10 mouse cellular contexts compared by ENCODE assay signal in the genomic region with DNA sequence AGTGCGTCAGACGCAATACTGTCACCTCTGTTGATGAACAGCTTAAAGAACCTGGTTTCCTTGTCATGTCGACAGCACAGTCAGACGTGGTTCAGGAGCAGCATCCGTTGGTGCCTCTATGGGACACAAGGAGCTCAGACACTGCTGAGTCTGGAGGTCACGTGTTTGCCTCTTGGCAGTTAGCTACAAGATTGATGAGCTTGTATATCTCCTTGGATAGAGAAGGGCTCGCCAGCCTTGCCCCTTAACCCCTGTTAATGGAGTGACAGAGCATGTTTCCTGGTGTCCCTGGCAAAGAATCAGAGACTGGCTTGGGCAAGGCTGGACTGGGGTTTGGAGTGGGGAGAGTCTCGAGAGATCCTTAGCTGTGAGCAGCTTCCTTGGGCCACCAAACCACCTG. TPM values are rescaled to one million over a fixed set of nuclear protein-coding genes. Genes with fewer than 3 reads are reported as not detected.
A peak's percentile ranks its signal among the peaks of the same experiment; 100 is the strongest.
DNase-seq lines count a peak whose midpoint lies in the region; ATAC-seq lines count a peak whose summit lies in the region.
"Had no signal": no experiment of that assay in that cellular context is flagged by ENCODE, and none has a peak within 500 bp of the region (broad histone marks: within the 10 kb centered on the region; RNA-seq: fewer than 3 reads in every experiment).

No protein-coding gene starts in this region.

- no peak overlapping the region for H3K27ac ChIP-seq in limb, embryonic 13.5 days
- H3K27ac ChIP-seq in limb, embryonic 10.5 days = no peak overlapping the region
- no peak overlapping the region for H3K27ac ChIP-seq in forebrain, embryonic 13.5 days
- H3K27ac ChIP-seq in kidney, embryonic 14.5 days (ENCODE audit: low read depth, low read length) = no peak overlapping the region
- H3K27ac ChIP-seq: heart, embryonic 13.5 days; limb, embryonic 15.5 days had no signal

- no peak for ATAC-seq in limb, embryonic 13.5 days (ENCODE audit: low FRiP score, low read depth)
- ATAC-seq in forebrain, embryonic 13.5 days = no peak
- no peak for ATAC-seq in kidney, embryonic 14.5 days (ENCODE audit: low FRiP score, low TSS enrichment)

- peaks cover 23% of the 10 kb centered on the region for H3K27me3 ChIP-seq in limb, embryonic 13.5 days
- peaks cover 9% of the 10 kb centered on the region; the same call in 1 of the 2 replicates for H3K27me3 ChIP-seq in limb, embryonic 10.5 days (ENCODE audit: low read depth, poor library complexity, severe bottlenecking)
- no peaks in the 10 kb centered on the region for H3K27me3 ChIP-seq in forebrain, embryonic 13.5 days
- H3K27me3 ChIP-seq in kidney, embryonic 14.5 days (ENCODE audit: control insufficient read depth, insufficient read depth, low read length) = no peaks in the 10 kb centered on the region

- DNase-seq in limb, embryonic 10.5 days (ENCODE audit: low spot score) = no peak
- DNase-seq in lung, postnatal 4 days = peak; percentile 50 to 79
- DNase-seq in B cell, adult 2 months = no peak
- no peak for DNase-seq in retina, embryonic 14.5 days (ENCODE audit: low spot score)
- DNase-seq in Muller cell, postnatal 12 days (ENCODE audit: inconsistent ontology term) = no peak

- no peaks in the 10 kb centered on the region for H3K36me3 ChIP-seq in limb, embryonic 13.5 days
- no peaks in the 10 kb centered on the region for H3K36me3 ChIP-seq in limb, embryonic 10.5 days
- peaks cover 6% of the 10 kb centered on the region for H3K36me3 ChIP-seq in forebrain, embryonic 13.5 days (ENCODE audit: poor library complexity, severe bottlenecking)
- 0 out of 2 replicates have a peak, but pooled peaks cover 4% of the 10 kb centered on the region for H3K36me3 ChIP-seq in kidney, embryonic 14.5 days (ENCODE audit: control insufficient read depth, insufficient read depth, low read length)
- H3K36me3 ChIP-seq: heart, embryonic 13.5 days; limb, embryonic 15.5 days had no signal

- no peak overlapping the region for H3K4me3 ChIP-seq in limb, embryonic 13.5 days
- no peak overlapping the region for H3K4me3 ChIP-seq in limb, embryonic 10.5 days
- peak overlapping the region; percentile 83 for H3K4me3 ChIP-seq in forebrain, embryonic 13.5 days
- H3K4me3 ChIP-seq in kidney, embryonic 14.5 days (ENCODE audit: low read length) = no peak overlapping the region
- H3K4me3 ChIP-seq: heart, embryonic 13.5 days; limb, embryonic 15.5 days had no signal

- no peaks in the 10 kb centered on the region for H3K9me3 ChIP-seq in limb, embryonic 13.5 days
- no peaks in the 10 kb centered on the region for H3K9me3 ChIP-seq in limb, embryonic 10.5 days (replicated peaks)
- H3K9me3 ChIP-seq in forebrain, embryonic 13.5 days (replicated peaks) = no peaks in the 10 kb centered on the region
- H3K9me3 ChIP-seq in kidney, embryonic 14.5 days (ENCODE audit: control insufficient read depth, low read length) = no peaks in the 10 kb centered on the region
- H3K9me3 ChIP-seq: heart, embryonic 13.5 days; limb, embryonic 15.5 days had no signal

- peaks cover 33% of the 10 kb centered on the region for H3K4me1 ChIP-seq in limb, embryonic 13.5 days
- H3K4me1 ChIP-seq in limb, embryonic 10.5 days = peaks cover 46% of the 10 kb centered on the region
- peaks cover 85% of the 10 kb centered on the region for H3K4me1 ChIP-seq in forebrain, embryonic 13.5 days
- peaks cover 20% of the 10 kb centered on the region for H3K4me1 ChIP-seq in kidney, embryonic 14.5 days (ENCODE audit: control insufficient read depth, insufficient read depth, low read length)

- 48% methylated on average over 8 of the region's 8 CpGs for WGBS in limb, embryonic 13.5 days
- 31% methylated on average over 8 of the region's 8 CpGs for WGBS in limb, embryonic 10.5 days
- WGBS in forebrain, embryonic 13.5 days = 65% methylated on average over 8 of the region's 8 CpGs
- 18% methylated on average over 8 of the region's 8 CpGs for WGBS in kidney, embryonic 14.5 days

- H3K4me2 ChIP-seq in limb, embryonic 13.5 days (replicated peaks) = 0 out of 2 replicates have a peak overlapping the region, but pooled peaks have one; percentile 7
- peak overlapping the region; percentile 92 for H3K4me2 ChIP-seq in forebrain, embryonic 13.5 days
- peak overlapping the region; percentile 24; the same call in 1 of the 2 replicates for H3K4me2 ChIP-seq in kidney, embryonic 14.5 days (replicated peaks; ENCODE audit: low read depth, low read length)
- H3K4me2 ChIP-seq: heart, embryonic 13.5 days; limb, embryonic 15.5 days had no signal

- H3K9ac ChIP-seq in limb, embryonic 13.5 days = no peak overlapping the region
- H3K9ac ChIP-seq in forebrain, embryonic 13.5 days = no peak overlapping the region
- H3K9ac ChIP-seq in kidney, embryonic 14.5 days (ENCODE audit: low read depth, low read length) = no peak overlapping the region
- H3K9ac ChIP-seq: heart, embryonic 13.5 days; limb, embryonic 15.5 days had no signal

RNA-seq across cellular contexts. Expression of gene Spata13, which starts 4.4 kb away (rescaled TPM):
- 10.2 TPM in 2 replicates for polyA plus RNA-seq in limb, embryonic 13.5 days (2015; fragmentation: Nextera tagmentation; extraction: Ambion mirVana)
- polyA plus RNA-seq in limb, embryonic 10.5 days (2016; fragmentation: Nextera tagmentation; extraction: Ambion mirVana) = 12.5 and 14.0 TPM in 2 replicates
- polyA plus RNA-seq in forebrain, embryonic 13.5 days (2015; fragmentation: Nextera tagmentation; extraction: Ambion mirVana) = 81.7 and 83.0 TPM in 2 replicates
- 54.1 and 65.7 TPM in 2 replicates for polyA plus RNA-seq in kidney, embryonic 14.5 days (2014; fragmentation: Nextera tagmentation; extraction: Ambion mirVana)

Comparison
In these comparisons a context has a peak if more than half of its experiments do, and no peak if none do; other contexts are left out.
1. H3K4me2 ChIP-seq: peak in every context shown above with its lines; median percentile 92 in forebrain, embryonic 13.5 days; 24 in kidney, embryonic 14.5 days; 7 in limb, embryonic 13.5 days.
2. DNase-seq: peak in lung, postnatal 4 days (2 of 2); none in limb, embryonic 10.5 days (single experiment), B cell, adult 2 months (0 of 2), retina, embryonic 14.5 days (single experiment) and Muller cell, postnatal 12 days (single experiment).